Mouse (Mus musculus): ENCODE data around the gene Dnaic2.

GRCm38 (mm10) chr11:114789716-114790115, 62.5 kb downstream of the Dnaic2 start:
- TF ChIP-seq CTCF (IDR thresholded peaks at IDR 0.05; ENCODE audit: low read depth) (no peak), EP300 (IDR thresholded peaks at IDR 0.05; ENCODE audit: low read depth) (no peak)

Measured in liver, embryonic 14.5 days (tissue).